Mouse (Mus musculus): ENCODE measurements around the gene Akr7a5. TPM values are rescaled to one million over a fixed set of nuclear protein-coding genes. Genes with fewer than 3 reads are reported as not detected.

Akr7a5 gene
- total RNA-seq (2015; ENCODE audit: low replicate concordance) (4.0 TPM in 1 of 2 replicates, not detected in the other), total RNA-seq (2017; ENCODE audit: low replicate concordance) (1.2 TPM in 1 of 2 replicates, not detected in the other)

DNA sequence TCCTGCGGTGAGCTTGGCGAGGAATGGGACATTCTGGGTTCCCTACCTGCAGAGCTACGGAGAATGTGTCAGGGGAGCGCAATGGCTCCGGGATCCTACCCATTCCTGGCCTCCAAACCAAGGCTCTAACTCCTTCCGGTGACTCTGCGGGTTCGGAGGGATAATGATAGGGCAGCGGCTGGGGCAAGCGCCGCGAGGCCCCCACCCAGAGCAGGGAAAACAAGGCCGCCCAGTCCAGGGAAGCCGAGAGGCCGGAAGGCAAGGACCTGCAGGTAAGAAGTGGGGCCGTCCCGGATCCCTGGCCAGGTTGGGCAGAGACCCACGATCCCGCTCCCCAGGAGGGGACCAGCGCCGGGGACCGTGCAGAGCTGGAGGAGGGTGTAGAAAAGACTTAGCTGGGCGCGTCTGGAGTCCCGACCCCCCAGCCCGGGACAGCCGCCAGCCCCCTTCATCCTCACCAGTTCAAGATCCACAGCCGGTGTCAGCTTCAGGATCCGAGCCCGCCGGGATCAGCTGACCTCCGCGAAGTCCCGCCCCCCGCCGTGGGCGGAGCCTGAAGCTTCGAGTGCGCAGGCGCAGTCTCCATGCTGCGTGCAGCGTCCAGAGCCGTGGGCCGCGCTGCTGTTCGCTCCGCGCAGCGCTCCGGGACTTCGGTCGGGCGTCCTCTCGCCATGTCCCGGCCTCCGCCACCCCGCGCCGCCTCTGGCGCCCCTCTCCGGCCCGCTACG is at the start of gene Akr7a5, which contains the start of gene Pqlc2:
Gene Akr7a5 (plus strand): TSS at position 574 of the 728 bp plus-strand sequence.
Gene Pqlc2 (minus strand): TSS at position 538 of the 728 bp plus-strand sequence.
- ATAC-seq (replicated peaks; ENCODE audit: low FRiP score, poor library complexity, severe bottlenecking): peak; percentile 93

- ATAC-seq (replicated peaks; ENCODE audit: low FRiP score, poor library complexity, severe bottlenecking): no peak
Measured at GRCm38 (mm10) chr4:139262981-139263380, 47.6 kb upstream of the Akr7a5 start.

GRCm38 (mm10) chr4:139265783-139266499 is 44.6 kb upstream of the Akr7a5 start:
- no peak for ATAC-seq (replicated peaks; ENCODE audit: low FRiP score, poor library complexity, severe bottlenecking)

- ATAC-seq (replicated peaks; ENCODE audit: low FRiP score, poor library complexity, severe bottlenecking): no peak
Measured at GRCm38 (mm10) chr4:139266500-139266865, 44.1 kb upstream of the Akr7a5 start.

- ATAC-seq (replicated peaks; ENCODE audit: low FRiP score, poor library complexity, severe bottlenecking): no peak
Measured at GRCm38 (mm10) chr4:139267335-139267734, 43.2 kb upstream of the Akr7a5 start.

DNA sequence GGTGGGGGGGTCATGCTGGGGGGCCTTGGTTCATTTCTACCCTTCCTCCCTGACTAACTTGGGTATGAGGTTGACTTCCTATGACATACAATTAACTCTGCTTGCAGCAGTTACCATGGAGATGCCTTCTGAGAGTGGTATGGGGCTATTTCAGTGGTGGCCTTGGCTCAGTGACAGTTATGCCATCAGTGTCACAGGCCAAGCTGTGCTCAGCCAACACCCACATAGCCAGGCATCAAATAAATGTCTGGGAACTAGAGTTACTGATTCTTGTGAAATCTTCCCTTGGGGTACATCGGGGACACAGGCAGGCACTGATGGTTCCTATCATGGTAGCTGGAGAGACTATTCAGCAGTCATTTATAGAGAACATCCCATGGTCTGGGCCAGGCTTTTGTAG is 42.3 kb upstream of the Akr7a5 start:
- no peak for ATAC-seq (replicated peaks; ENCODE audit: low FRiP score, poor library complexity, severe bottlenecking)

DNA sequence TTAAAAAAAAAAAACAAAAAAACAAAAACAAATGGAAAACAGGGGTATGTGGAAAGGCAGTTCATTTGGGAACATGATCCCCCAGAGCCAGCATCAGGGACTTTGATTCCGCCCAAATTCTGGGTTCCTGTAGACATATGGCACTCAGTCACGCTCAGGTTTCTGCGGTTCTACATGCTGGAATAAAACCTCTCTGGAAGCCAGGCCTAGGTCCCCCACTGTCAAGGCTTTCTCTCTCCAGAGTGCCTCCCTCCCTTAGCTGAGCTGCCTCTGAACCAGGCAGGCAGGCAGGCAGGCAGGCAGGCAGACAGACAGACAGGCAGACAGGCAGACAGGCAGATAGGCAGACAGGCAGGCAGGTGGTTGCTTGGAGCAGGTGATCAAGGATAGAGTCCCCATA is 40.4 kb upstream of the Akr7a5 start:
- ATAC-seq (replicated peaks; ENCODE audit: low FRiP score, poor library complexity, severe bottlenecking): no peak

DNA sequence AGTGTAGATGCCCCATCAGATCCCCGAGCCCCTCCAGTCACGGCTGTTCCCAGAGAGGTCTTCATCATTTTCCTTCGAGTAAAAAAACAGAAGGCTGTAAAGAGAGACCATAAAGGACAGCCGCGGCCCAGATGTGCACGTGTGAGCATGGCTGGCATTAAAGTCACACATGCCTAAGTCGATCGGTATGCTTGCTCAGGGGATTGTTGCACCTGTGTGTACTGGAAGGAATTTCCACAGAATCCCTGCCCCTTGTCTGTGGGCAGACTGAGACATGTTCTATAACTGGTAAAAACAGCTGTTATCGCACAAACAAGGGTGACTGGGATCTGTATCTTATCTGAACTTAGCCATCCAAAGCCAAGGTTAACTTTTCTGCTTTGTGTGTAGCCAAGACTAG is 39.0 kb upstream of the Akr7a5 start:
- ATAC-seq (replicated peaks; ENCODE audit: low FRiP score, poor library complexity, severe bottlenecking): no peak

GRCm38 (mm10) chr4:139272951-139273680 is 37.4 kb upstream of the Akr7a5 start:
- no peak for ATAC-seq (replicated peaks; ENCODE audit: low FRiP score, poor library complexity, severe bottlenecking)

DNA sequence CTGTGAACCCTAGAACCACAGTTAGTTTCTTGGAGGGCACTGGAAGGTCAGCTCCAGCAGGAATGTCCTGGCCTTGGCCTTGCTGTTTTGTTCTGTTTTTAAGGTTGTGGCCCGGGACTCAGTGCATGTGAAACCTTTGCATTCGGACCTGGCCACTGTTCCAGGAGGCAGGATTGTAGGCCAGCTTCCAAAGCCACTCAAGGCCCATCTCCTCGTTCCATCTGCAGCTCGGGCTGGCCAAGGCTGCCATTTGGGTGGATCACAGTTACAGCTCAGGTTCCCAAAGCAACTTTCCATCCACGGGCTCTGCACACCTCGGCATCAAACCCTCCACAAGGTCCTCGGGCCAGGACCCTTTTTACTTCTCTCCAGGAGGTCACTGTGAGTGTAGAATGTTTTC is 36.0 kb upstream of the Akr7a5 start:
- ATAC-seq (replicated peaks; ENCODE audit: low FRiP score, poor library complexity, severe bottlenecking): no peak

- no peak for ATAC-seq (replicated peaks; ENCODE audit: low FRiP score, poor library complexity, severe bottlenecking)
Measured at GRCm38 (mm10) chr4:139276411-139276810, 34.1 kb upstream of the Akr7a5 start.

- no peak for ATAC-seq (replicated peaks; ENCODE audit: low FRiP score, poor library complexity, severe bottlenecking)
Measured at GRCm38 (mm10) chr4:139280530-139280929, 30.0 kb upstream of the Akr7a5 start.

GRCm38 (mm10) chr4:139281791-139282345 is 28.7 kb upstream of the Akr7a5 start:
- ATAC-seq (replicated peaks; ENCODE audit: low FRiP score, poor library complexity, severe bottlenecking): no peak

DNA sequence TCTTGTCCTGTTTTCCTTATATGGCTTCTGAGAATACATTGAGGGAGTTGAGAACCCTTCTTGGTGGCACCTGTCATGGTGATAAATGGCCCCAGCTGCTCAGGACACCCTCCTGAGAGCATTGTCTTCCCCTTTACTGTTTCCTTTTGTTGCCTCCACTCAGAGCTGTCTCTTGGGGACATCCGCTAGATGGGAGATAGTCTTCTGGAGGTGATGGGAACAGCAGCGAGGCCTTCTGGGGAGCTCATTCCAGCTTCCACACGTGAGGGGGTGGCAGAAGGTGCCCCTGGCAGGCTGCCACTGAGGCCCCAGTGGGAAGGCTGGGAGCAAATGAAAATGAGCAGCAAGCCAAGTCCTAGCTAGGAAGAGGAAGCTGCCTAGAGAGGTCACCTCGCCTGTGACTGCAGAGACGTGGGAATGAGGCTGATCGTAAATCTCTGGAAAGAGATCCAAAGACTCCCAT is 27.6 kb upstream of the Akr7a5 start:
- ATAC-seq (replicated peaks; ENCODE audit: low FRiP score, poor library complexity, severe bottlenecking): no peak

DNA sequence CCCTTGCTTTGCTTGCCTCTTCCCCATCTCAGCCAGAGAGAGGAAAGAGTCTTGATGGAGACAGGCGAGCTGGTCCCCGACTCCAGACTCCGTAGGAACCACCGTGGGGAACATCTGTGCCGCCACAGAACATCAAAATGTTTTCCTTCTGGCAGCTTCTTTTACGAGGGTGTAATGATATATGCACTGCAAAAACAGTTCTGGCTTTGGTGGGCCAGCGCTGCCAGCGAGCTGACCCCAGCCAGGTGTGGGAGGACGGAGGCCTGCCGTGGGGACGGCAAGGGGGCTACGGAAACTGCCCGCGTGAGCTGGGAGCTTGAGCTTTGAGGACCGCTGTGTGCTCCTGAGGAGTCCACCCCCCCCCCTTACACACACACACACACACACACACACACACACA is 25.7 kb upstream of the Akr7a5 start:
- no peak for ATAC-seq (replicated peaks; ENCODE audit: low FRiP score, poor library complexity, severe bottlenecking)

- ATAC-seq (replicated peaks; ENCODE audit: low FRiP score, poor library complexity, severe bottlenecking): no peak
Measured at GRCm38 (mm10) chr4:139286234-139286633, 24.3 kb upstream of the Akr7a5 start.

DNA sequence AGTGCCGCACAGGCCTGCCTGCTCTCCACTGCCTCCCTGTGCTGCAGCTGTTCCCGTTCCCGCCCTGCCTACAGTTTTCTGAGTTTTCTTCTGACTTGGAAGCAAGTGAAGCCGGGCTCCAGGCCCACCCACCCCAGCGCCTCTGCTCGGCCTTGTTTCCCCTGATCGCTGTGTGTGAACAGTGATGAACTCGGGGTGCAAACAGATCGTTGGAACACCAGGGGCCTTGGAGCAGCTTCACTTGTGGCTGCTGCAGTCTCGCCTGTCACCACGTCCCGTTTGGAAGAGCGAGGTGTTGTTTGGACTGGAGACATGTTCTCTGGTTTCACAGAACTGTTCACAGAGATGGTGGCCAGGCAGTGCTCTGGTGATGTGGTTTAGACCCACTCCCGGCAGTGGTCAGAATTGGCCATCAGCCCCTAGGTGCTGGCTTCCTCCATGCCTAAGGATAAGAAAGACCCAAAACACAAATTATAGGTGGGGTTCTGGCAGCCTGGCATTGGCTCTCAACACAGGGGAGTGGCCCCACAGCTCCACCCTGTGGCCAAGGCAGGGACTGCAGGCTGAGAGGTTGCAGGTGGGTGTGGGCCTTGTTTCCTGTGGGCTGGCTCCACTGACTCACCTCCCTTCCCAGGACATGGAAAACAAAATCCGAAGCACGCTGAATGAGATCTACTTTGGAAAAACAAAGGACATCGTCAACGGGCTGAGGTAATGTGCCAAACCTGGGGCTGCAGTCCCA is 23.3 kb upstream of the Akr7a5 start:
- peak; percentile 68 for ATAC-seq (replicated peaks; ENCODE audit: low FRiP score, poor library complexity, severe bottlenecking)

GRCm38 (mm10) chr4:139289017-139289416 is 21.5 kb upstream of the Akr7a5 start:
- ATAC-seq (replicated peaks; ENCODE audit: low FRiP score, poor library complexity, severe bottlenecking): 0 out of 2 replicates have a peak, but pooled peaks have one; percentile 41

DNA sequence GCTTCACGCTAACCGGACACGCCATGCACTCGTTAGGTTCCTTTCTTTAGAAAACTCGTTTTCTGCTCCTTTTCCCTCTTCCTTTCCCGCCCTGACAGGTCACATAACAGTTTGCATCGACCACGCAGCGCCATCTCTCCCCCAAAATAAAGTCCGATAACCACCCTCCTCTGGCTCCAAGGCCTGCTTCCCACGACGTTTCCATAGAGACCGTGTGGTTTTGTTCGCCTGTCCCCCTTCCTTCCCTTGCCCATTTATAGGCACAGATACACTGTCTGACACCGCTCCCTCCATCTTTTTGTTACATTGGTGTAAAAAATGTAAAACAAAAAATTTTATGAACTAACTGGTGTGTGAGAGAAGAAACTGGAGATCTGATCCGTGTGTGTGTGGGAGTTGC is 19.4 kb upstream of the Akr7a5 start:
- no peak for ATAC-seq (replicated peaks; ENCODE audit: low FRiP score, poor library complexity, severe bottlenecking)
